Comparison of ENCODE assay signal across 7 mouse cellular contexts in the genomic region with DNA sequence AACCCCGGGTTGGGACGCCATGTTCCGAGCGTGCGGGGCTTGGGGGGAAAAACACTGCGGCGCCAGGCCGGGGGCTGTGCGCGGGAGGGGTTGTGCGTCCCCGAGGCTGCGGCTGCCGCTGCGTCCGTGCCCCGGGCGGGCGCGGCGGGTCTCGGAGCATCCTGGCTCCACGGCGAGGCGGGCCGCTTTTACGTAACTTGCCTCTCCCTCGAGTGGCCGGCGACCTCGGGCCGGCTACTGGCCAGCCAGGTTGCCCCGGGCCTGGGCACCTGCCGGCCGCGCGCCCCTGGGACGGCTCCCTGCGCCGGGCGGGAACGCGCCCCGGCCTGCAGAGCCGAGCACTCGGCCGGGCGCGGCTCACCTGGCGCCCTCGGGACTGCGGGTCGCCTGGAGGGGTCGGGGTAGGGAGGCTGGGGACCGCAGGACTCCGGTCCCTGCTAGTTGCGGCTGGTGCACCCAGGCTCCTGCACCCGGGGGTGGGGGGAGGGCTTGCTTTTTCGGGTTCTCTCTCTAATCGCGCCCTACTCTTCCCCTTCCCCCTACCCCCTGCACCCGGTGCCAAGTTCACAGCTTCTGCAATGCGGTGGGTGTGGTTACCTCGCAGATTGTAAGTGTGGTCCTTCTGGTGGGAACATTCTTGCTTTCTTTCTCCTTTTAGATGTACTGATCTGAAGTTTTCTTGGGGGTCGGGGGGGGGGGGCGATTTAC.
DNase-seq lines count a peak whose midpoint lies in the region; ATAC-seq and TF ChIP-seq lines count a peak whose summit lies in the region.

No protein-coding gene starts in this region.

- peak; percentile 52 for DNase-seq in Muller cell, postnatal 12 days (ENCODE audit: inconsistent ontology term)
- DNase-seq in embryo, embryonic 10 days (ENCODE audit: low spot score), result peak; percentile 38
- peak; percentile 11 to 52 for DNase-seq in kidney, postnatal 25 days
- peak; percentile 95 for DNase-seq in midbrain, embryonic 11.5 days (ENCODE audit: low spot score, missing footprints)
- DNase-seq in testis, postnatal 10 days (ENCODE audit: low spot score), result peak; percentile 55

- ATAC-seq in heart, embryonic 15.5 days (replicated peaks; ENCODE audit: insufficient number of reproducible peaks, insufficient read depth, low FRiP score, low read depth), result peak; percentile 60
- peak; percentile 63 for ATAC-seq in midbrain, embryonic 11.5 days (ENCODE audit: low FRiP score)

- H3K9ac ChIP-seq in heart, embryonic 15.5 days, result peak overlapping the region; percentile 96
- H3K9ac ChIP-seq in midbrain, embryonic 11.5 days (ENCODE audit: low read length), result peak overlapping the region; percentile 91

- H3K9me3 ChIP-seq in E14TG2a.4 (ENCODE audit: low read length), result no peaks in the 10 kb centered on the region
- no peaks in the 10 kb centered on the region for H3K9me3 ChIP-seq in heart, embryonic 15.5 days (replicated peaks)
- H3K9me3 ChIP-seq in midbrain, embryonic 11.5 days (ENCODE audit: control insufficient read depth, low read length), result no peaks in the 10 kb centered on the region

- peak overlapping the region; percentile 86 for H3K27ac ChIP-seq in heart, embryonic 15.5 days
- H3K27ac ChIP-seq in midbrain, embryonic 11.5 days (ENCODE audit: low read depth, low read length), result no peak overlapping the region

- under 1% methylated on average over 64 of the region's 66 CpGs for WGBS in heart, embryonic 15.5 days
- under 1% methylated on average over 55 of the region's 66 CpGs for WGBS in midbrain, embryonic 11.5 days

- H3K4me3 ChIP-seq in E14TG2a.4 (replicated peaks; ENCODE audit: low read length), result peak overlapping the region; percentile 94
- peak overlapping the region; percentile 96 for H3K4me3 ChIP-seq in heart, embryonic 15.5 days
- peak overlapping the region; percentile 89 for H3K4me3 ChIP-seq in midbrain, embryonic 11.5 days (ENCODE audit: low read depth, low read length)

- peak overlapping the region; percentile 78 for H3K4me2 ChIP-seq in heart, embryonic 15.5 days
- H3K4me2 ChIP-seq in midbrain, embryonic 11.5 days, result peak overlapping the region; percentile 90

- H3K27me3 ChIP-seq in E14TG2a.4 (ENCODE audit: insufficient read depth, low read length), result peaks cover 67% of the 10 kb centered on the region
- no peaks in the 10 kb centered on the region for H3K27me3 ChIP-seq in heart, embryonic 15.5 days
- no peaks in the 10 kb centered on the region for H3K27me3 ChIP-seq in midbrain, embryonic 11.5 days (ENCODE audit: control insufficient read depth, insufficient read depth, low read length)

- TF ChIP-seq CTCF in E14TG2a.4 (conservative IDR thresholded peaks at IDR 0.05; ENCODE audit: low read length), result no peak

- no peaks in the 10 kb centered on the region for H3K36me3 ChIP-seq in E14TG2a.4 (ENCODE audit: insufficient read depth, low read length)
- no peaks in the 10 kb centered on the region for H3K36me3 ChIP-seq in heart, embryonic 15.5 days
- no peaks in the 10 kb centered on the region for H3K36me3 ChIP-seq in midbrain, embryonic 11.5 days (ENCODE audit: control insufficient read depth, insufficient read depth, low read length)

- peaks cover 9% of the 10 kb centered on the region for H3K4me1 ChIP-seq in E14TG2a.4 (replicated peaks; ENCODE audit: low read depth, low read length)
- H3K4me1 ChIP-seq in heart, embryonic 15.5 days (replicated peaks), result peaks cover 22% of the 10 kb centered on the region
- H3K4me1 ChIP-seq in midbrain, embryonic 11.5 days (ENCODE audit: control insufficient read depth, insufficient read depth, low read length), result peaks cover 5% of the 10 kb centered on the region

Comparison
In these comparisons a context has a peak if more than half of its experiments do, and no peak if none do; other contexts are left out.
1. DNase-seq: peak in every context shown above with its lines; median percentile 95 in midbrain, embryonic 11.5 days; 55 in testis, postnatal 10 days; 52 in Muller cell, postnatal 12 days; 38 in embryo, embryonic 10 days; 32 in kidney, postnatal 25 days.